Mouse (Mus musculus) kidney, embryonic 14.5 days (tissue): Measurements from ENCODE around the gene Pigm. TPM values are rescaled to one million over a fixed set of nuclear protein-coding genes. Genes with fewer than 3 reads are reported as not detected.

Experiments used
- ATAC-seq: fragments of 200-750 bp; cut with Nextera tagmentation; 2 replicates; pipeline ENCODE4 v1.8.0; 2017; ENCODE audit warnings: moderate number of reproducible peaks, mild to moderate bottlenecking, moderate TSS enrichment, moderate library complexity; ENCODE audit not compliant: low FRiP score, low TSS enrichment
- H3K27ac ChIP-seq: fragments of 300-500 bp; sonication (generic); 2 replicates; pipeline ENCODE4 v1.5.1; 2014; ENCODE audit warnings: low read depth, mild to moderate bottlenecking, low read length, moderate library complexity, mixed read lengths
- H3K27me3 ChIP-seq: fragments of 300-500 bp; sonication (generic); 2 replicates; pipeline ENCODE4 v1.6.1; 2014; ENCODE audit warnings: mild to moderate bottlenecking, low read length; ENCODE audit not compliant: control insufficient read depth, insufficient read depth
- H3K36me3 ChIP-seq: fragments of 300-500 bp; sonication (generic); 2 replicates; pipeline ENCODE4 v1.6.1; 2014; ENCODE audit warnings: low read length, mixed read lengths; ENCODE audit not compliant: control insufficient read depth, insufficient read depth
- H3K4me1 ChIP-seq: fragments of 300-500 bp; sonication (generic); 2 replicates; pipeline ENCODE4 v1.6.1; 2014; ENCODE audit warnings: low read length, mixed read lengths; ENCODE audit not compliant: control insufficient read depth, insufficient read depth
- H3K4me2 ChIP-seq: fragments of 300-500 bp; sonication (generic); replicated peaks from 2 replicates; pipeline ENCODE4 v1.6.1; 2014; ENCODE audit warnings: low read depth, mild to moderate bottlenecking, low read length
- H3K4me3 ChIP-seq: fragments of 300-500 bp; sonication (generic); 2 replicates; pipeline ENCODE4 v1.5.1; 2014; ENCODE audit warnings: mild to moderate bottlenecking, low read length
- H3K9ac ChIP-seq: fragments of 300-500 bp; sonication (generic); 2 replicates; pipeline ENCODE4 v1.6.1; 2014; ENCODE audit warnings: low read depth, mild to moderate bottlenecking, low read length, moderate library complexity
- H3K9me3 ChIP-seq: fragments of 300-500 bp; sonication (generic); 2 replicates; pipeline ENCODE4 v1.6.1; 2016; ENCODE audit warnings: low read length; ENCODE audit not compliant: control insufficient read depth
- WGBS: fragments of 180-500 bp; shearing (Covaris S2); extraction: QIAGEN DNeasy Blood & Tissue Kit; methylation state at CpG from one replicate; pipeline ENCODE4 v1.1.7; 2014; 5-methylcytosine and 5-hydroxymethylcytosine counted together
- polyA plus RNA-seq: library from polyadenylated mRNA; unstranded; fragments of >200 nt; fragmentation: Nextera tagmentation; extraction: Ambion mirVana; gene quantifications from 2 replicates; pipeline ENCODE4 v1.2.1, GENCODE M21; 2014

Gene Pigm
- polyA plus RNA-seq, 1 experiment from 2014 or later, result 12.1 TPM

DNA sequence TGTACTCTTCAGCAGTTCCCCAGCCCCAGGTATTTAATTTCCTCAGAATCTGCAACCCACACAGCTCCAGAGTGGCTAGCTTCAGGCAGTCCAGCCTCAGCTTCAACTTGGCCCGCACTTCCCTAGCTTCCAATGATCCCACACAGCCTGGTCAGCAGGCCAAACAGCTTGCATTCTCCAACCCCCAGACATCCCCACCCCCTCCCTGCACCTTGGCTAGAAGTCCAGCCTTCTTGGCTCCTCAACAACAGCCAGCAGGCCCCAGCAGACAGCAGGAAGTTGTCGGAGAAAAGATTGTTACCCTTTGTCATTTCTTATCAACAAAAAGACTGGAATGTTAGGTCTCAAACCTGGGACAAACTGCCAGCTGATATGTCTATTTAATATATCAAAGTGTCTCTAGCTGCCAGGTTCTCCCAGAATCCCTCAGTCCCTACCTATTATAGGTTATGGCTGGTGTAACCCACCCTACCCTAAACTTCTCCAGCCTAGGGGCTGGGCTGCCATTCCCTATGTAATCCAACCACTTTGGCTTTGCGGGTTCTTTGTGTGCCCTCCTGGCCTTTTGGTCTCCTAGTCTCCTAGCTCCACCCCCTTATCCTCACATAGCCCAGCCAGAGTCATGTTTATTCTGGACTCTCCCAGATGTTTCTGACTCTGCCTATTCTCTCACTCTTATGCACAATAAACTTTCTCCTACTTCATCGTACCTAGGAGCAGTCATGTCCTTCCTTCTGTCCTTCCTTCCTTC, 55.7 kb downstream of the Pigm start:
- no peaks in the 10 kb centered on the region for H3K9me3 ChIP-seq
- no peaks in the 10 kb centered on the region for H3K36me3 ChIP-seq
- 15% methylated on average over 4 of the region's 4 CpGs for WGBS
- H3K27ac ChIP-seq, result peak overlapping the region; percentile 53; the same call in 1 of the 2 replicates
- no peaks in the 10 kb centered on the region for H3K27me3 ChIP-seq
- H3K4me1 ChIP-seq, result peaks cover 16% of the 10 kb centered on the region; the same call in 1 of the 2 replicates
- no peak overlapping the region for H3K4me2 ChIP-seq
- peak; percentile 73 for ATAC-seq
- H3K9ac ChIP-seq, result no peak overlapping the region
- H3K4me3 ChIP-seq, result no peak overlapping the region

DNA sequence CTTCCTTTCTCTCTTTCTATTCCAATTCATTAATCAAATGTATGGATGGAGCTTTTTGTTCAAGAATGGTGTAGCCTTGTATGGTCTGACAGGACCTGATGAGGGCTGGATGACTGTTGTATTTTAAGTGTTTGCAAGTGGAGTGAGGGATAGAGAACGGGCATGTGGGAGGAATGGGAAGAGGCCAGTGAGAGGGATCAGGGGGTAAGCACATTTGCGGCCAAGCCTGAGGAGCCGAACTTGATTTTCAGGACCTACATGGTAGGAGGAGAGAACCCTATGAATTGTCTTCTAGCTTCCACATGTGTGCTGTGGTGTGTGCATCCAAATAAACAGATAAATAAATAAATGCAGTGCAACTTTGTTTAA, 56.2 kb downstream of the Pigm start:
- no peak overlapping the region for H3K4me3 ChIP-seq
- H3K9ac ChIP-seq, result no peak overlapping the region
- H3K36me3 ChIP-seq, result no peaks in the 10 kb centered on the region
- no peaks in the 10 kb centered on the region for H3K27me3 ChIP-seq
- H3K4me1 ChIP-seq, result peaks cover 16% of the 10 kb centered on the region; the same call in 1 of the 2 replicates
- no peak overlapping the region for H3K4me2 ChIP-seq
- H3K9me3 ChIP-seq, result no peaks in the 10 kb centered on the region
- ATAC-seq, result no peak
- peak overlapping the region; percentile 53; the same call in 1 of the 2 replicates for H3K27ac ChIP-seq
- WGBS, result 52% methylated on average over 3 of the region's 3 CpGs

DNA sequence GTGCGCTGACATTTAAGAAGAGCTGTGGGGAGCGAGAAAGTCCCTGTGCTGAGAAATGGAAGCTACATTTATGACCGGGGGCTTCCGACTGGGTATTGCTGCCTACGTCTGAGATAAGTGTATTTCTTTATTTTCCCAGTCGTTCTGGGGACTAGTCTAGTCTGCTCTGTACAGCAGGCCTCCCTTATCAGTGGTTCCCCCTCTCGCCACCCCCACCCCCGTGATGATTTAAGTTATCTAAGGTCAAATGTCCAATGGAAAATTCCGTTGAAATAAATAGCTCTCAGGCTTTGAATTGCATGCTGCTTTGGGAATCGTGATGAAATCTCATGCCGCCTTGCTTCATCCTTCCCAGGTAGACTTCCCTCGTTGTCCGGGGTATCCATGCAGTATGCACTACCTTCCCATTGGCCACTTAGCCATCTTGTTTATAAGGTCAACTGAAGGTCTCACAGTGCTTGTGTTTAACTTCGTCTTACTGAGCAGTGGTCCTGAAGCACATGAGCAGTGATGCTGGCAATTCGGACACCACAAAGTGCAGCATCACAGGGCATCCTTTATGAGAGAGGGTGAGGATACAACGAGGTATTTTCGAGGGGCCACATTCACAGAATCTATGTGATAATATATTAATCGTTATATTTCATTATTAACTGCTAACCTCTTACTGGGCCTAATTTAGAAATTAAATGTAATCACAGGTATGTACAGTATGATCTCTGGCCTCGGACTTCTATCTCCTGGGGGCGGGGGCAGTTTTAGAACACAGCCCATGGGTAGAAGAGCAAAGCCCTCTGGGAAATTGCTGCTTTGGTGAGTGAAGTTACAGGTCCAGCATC, 56.9 kb downstream of the Pigm start:
- WGBS, result 62% methylated on average over 20 of the region's 20 CpGs
- Histone ChIP-seq H3K4me2 (no peak overlapping the region), H3K4me3 (no peak overlapping the region), H3K4me1 (peaks cover 16% of the 10 kb centered on the region; the same call in 1 of the 2 replicates), H3K27ac (peak overlapping the region; percentile 53; the same call in 1 of the 2 replicates), H3K36me3 (no peaks in the 10 kb centered on the region), H3K27me3 (no peaks in the 10 kb centered on the region), H3K9me3 (no peaks in the 10 kb centered on the region), H3K9ac (no peak overlapping the region)
- no peak for ATAC-seq

Other genes with a start within 250 kb of the Pigm start
- gene Pex19, start 249.8 kb upstream of the Pigm start, polyA plus RNA-seq, result 95.1 and 138 TPM in 2 replicates
- 78.3 and 114 TPM in 2 replicates for gene Dcaf8, start 228.5 kb upstream of the Pigm start, polyA plus RNA-seq
- gene Pea15a, start 169.7 kb upstream of the Pigm start, polyA plus RNA-seq, result 56.0 and 87.0 TPM in 2 replicates
- gene Casq1, start 156.7 kb upstream of the Pigm start, polyA plus RNA-seq, result 2.8 and 3.5 TPM in 2 replicates
- gene Atp1a4, start 118.1 kb upstream of the Pigm start, polyA plus RNA-seq, result not detected in 2 replicates
- 39.5 and 53.1 TPM in 2 replicates for gene Igsf8, start 114.9 kb upstream of the Pigm start, polyA plus RNA-seq
- 0.66 and 0.96 TPM in 2 replicates for gene Atp1a2, start 78.5 kb upstream of the Pigm start, polyA plus RNA-seq
- 0.20 TPM in 1 of 2 replicates, not detected in the other for gene Kcnj9, start 47.2 kb upstream of the Pigm start, polyA plus RNA-seq
- gene Kcnj10, start 35.3 kb upstream of the Pigm start, polyA plus RNA-seq, result 0.31 and 0.57 TPM in 2 replicates
- 0.74 and 0.97 TPM in 2 replicates for gene Slamf9, start 98.8 kb downstream of the Pigm start, polyA plus RNA-seq
- gene Igsf9, start 105.2 kb downstream of the Pigm start, polyA plus RNA-seq, result 37.8 and 41.8 TPM in 2 replicates
- 81.0 and 139 TPM in 2 replicates for gene Tagln2, start 123.5 kb downstream of the Pigm start, polyA plus RNA-seq
- 1.0 and 1.2 TPM in 2 replicates for gene Cfap45, start 144.3 kb downstream of the Pigm start, polyA plus RNA-seq
- gene Vsig8, start 179.4 kb downstream of the Pigm start, polyA plus RNA-seq, result 0.19 and 0.54 TPM in 2 replicates
- 0.12 TPM in 1 of 2 replicates, not detected in the other for gene Slamf8, start 214.0 kb downstream of the Pigm start, polyA plus RNA-seq
- not detected in 2 replicates for gene Fcrl6, start 226.0 kb downstream of the Pigm start, polyA plus RNA-seq